Mouse (Mus musculus): Measurements from ENCODE around the gene Pank2.

GRCm38 (mm10) chr2:131255738-131256137, 6.6 kb upstream of the Pank2 start:
- TF ChIP-seq CTCF (IDR thresholded peaks at IDR 0.05) (no peak), POLR2A (IDR thresholded peaks at IDR 0.05; ENCODE audit: insufficient read depth, low read depth, low read length) (no peak)

All from heart, adult 2 months (tissue).